ENCODE assay signal across 30 mouse cellular contexts in genomic region chr12:77594092-77594491, GRCm38 (mm10).
"Had no signal": no experiment of that assay in that cellular context is flagged by ENCODE, and none has a peak within 500 bp of the region (broad histone marks: within the 10 kb centered on the region; RNA-seq: fewer than 3 reads in every experiment).

No protein-coding gene starts in this region.

- H3K27me3 ChIP-seq: limb, embryonic 12.5 days; limb, embryonic 13.5 days; limb, embryonic 15.5 days; liver, embryonic 12.5 days; liver, embryonic 13.5 days; liver, embryonic 15.5 days; lung, embryonic 15.5 days; midbrain, embryonic 13.5 days; midbrain, embryonic 15.5 days; neural tube, embryonic 12.5 days had no signal

- H3K4me1 ChIP-seq: liver, embryonic 12.5 days; liver, embryonic 13.5 days; liver, embryonic 15.5 days; megakaryocyte, embryonic 14.5 days; neural tube, embryonic 12.5 days had no signal

- DNase-seq: liver; liver, embryonic 13.5 days; liver, postnatal 0 days; lung, adult 18-20 months; lung, adult 2 months; lung, embryonic 14.5 days; lung, postnatal 10 days; lung, postnatal 14 days; lung, postnatal 36 days; lung, postnatal 4 days had no signal

- H3K27ac ChIP-seq: left cerebral cortex, adult 2 months; limb, embryonic 10.5 days; limb, embryonic 12.5 days; limb, embryonic 13.5 days; limb, embryonic 15.5 days; liver, embryonic 12.5 days; liver, embryonic 13.5 days; liver, embryonic 14.5 days; liver, embryonic 15.5 days; lung, embryonic 15.5 days; macrophage; midbrain, embryonic 10.5 days; midbrain, embryonic 12.5 days; midbrain, embryonic 13.5 days; midbrain, embryonic 15.5 days; neural tube, embryonic 12.5 days had no signal

- H3K4me3 ChIP-seq: left cerebral cortex, adult 2 months; limb, embryonic 10.5 days; limb, embryonic 12.5 days; limb, embryonic 13.5 days; limb, embryonic 15.5 days; liver, embryonic 12.5 days; liver, embryonic 13.5 days; liver, embryonic 15.5 days; lung, embryonic 15.5 days; megakaryocyte, embryonic 14.5 days; midbrain, embryonic 10.5 days; midbrain, embryonic 12.5 days; midbrain, embryonic 13.5 days; midbrain, embryonic 15.5 days; myocyte; neural tube, embryonic 12.5 days had no signal

- H3K36me3 ChIP-seq: limb, embryonic 10.5 days; limb, embryonic 12.5 days; limb, embryonic 13.5 days; limb, embryonic 15.5 days; liver, embryonic 12.5 days; liver, embryonic 13.5 days; liver, embryonic 15.5 days; lung, embryonic 15.5 days; midbrain, embryonic 10.5 days; midbrain, embryonic 12.5 days; midbrain, embryonic 13.5 days; midbrain, embryonic 15.5 days; neural tube, embryonic 12.5 days had no signal

- H3K9ac ChIP-seq: limb, embryonic 12.5 days; limb, embryonic 13.5 days; limb, embryonic 15.5 days; liver, embryonic 12.5 days; liver, embryonic 13.5 days; liver, embryonic 14.5 days; liver, embryonic 15.5 days; liver, postnatal 0 days; lung, embryonic 14.5 days; lung, embryonic 15.5 days; midbrain, embryonic 12.5 days; midbrain, embryonic 13.5 days; midbrain, embryonic 15.5 days; neural tube, embryonic 12.5 days had no signal

- ATAC-seq: liver, embryonic 12.5 days; liver, postnatal 0 days; lung, postnatal 0 days; midbrain, embryonic 13.5 days; midbrain, embryonic 15.5 days had no signal

- H3K9me3 ChIP-seq: limb, embryonic 10.5 days; limb, embryonic 12.5 days; limb, embryonic 13.5 days; limb, embryonic 15.5 days; liver, embryonic 12.5 days; liver, embryonic 13.5 days; liver, embryonic 15.5 days; lung, embryonic 15.5 days; megakaryocyte, embryonic 14.5 days; midbrain, embryonic 10.5 days; midbrain, embryonic 12.5 days; midbrain, embryonic 13.5 days; midbrain, embryonic 15.5 days; neural tube, embryonic 12.5 days had no signal

- H3K4me2 ChIP-seq: limb, embryonic 12.5 days; limb, embryonic 13.5 days; limb, embryonic 15.5 days; liver, embryonic 11.5 days; liver, embryonic 12.5 days; liver, embryonic 13.5 days; liver, embryonic 15.5 days; lung, embryonic 14.5 days; lung, embryonic 15.5 days; midbrain, embryonic 11.5 days; midbrain, embryonic 12.5 days; midbrain, embryonic 13.5 days; midbrain, embryonic 15.5 days; neural tube, embryonic 12.5 days had no signal
